Mouse (Mus musculus) thymus, adult 2 months (tissue): Measurements from ENCODE around the gene Slc39a11.

ENCODE experiments used
- CTCF ChIP-seq: fragments of 200-500 bp; IDR thresholded peaks from 2 replicates; pipeline ENCODE4 v1.5.1; 2012; ENCODE audit warnings: mild to moderate bottlenecking, control low read depth, low read length, moderate library complexity, borderline replicate concordance; ENCODE audit not compliant: control insufficient read depth, poor library complexity, insufficient read depth; ENCODE audit errors: extremely low read depth
- POLR2A ChIP-seq: fragments of 200-500 bp; IDR thresholded peaks from 2 replicates; pipeline ENCODE4 v1.6.1; 2012; ENCODE audit warnings: mild to moderate bottlenecking, low read length, control low read depth, moderate library complexity; ENCODE audit not compliant: control insufficient read depth, poor library complexity, insufficient read depth; ENCODE audit errors: extremely low read depth

DNA sequence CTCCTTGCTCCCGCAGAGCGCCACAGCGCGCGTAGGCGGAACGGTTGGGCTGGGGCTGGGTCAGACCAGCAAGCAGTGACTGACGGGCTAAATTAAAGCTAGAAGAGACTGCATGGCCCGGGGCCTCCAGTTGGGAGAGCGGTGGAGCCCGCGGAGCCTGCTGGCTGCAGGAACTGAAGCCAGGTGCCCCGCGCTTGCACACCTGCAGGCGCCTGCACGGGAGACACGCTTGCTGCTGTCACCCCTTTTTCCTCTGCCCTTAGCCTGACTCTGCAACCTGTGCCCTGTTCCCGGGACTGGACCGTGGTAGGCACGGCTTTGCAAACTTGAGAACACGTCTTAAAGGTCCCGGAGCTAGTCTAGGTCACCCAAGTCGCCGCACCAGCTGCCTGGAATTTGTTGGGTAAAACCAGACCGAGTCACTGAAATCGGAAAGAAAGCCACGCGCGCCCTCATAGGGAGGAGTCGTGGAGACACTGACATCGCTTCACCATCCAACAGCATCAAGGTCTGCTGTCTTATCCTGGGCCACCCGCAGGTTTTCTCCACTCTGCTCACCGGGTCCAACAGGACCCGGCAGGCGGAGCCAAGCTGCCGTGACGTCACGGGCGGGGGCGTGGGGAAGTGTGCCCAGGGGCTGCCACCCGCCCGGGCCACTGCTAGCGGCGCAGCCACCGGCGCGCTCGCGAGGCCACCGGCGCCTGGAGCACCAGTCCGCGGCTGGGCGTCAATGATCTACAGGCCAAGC is 31.0 kb downstream of the Slc39a11 start, which contains the start of gene Sstr2:
- TF ChIP-seq CTCF = no peak
- TF ChIP-seq POLR2A = peak; percentile 2; the same call in 1 of the 2 replicates
